Comparison of ENCODE assay signal across 9 mouse cellular contexts in the genomic region with DNA sequence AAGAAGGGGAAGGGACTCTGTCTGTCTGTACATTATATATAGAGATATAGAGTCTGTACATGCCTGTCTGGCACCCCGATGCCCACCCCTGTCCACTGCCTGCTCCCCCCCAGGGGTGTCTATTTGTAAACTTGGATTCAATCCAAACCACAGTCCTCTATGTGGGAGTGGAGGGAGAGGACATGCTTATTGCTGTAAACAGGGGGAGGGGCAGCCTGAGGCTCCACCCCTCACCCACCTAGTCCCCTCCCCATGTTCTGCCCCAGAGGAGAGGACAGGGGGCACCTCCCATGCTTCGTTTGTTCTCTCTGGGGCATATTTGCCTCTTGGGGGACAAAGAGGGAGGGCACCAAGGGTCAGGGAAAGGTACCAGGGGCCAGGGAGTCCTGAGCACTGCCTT. TPM values are rescaled to one million over a fixed set of nuclear protein-coding genes. Genes with fewer than 3 reads are reported as not detected.
DNase-seq lines count a peak whose midpoint lies in the region; ATAC-seq and TF ChIP-seq lines count a peak whose summit lies in the region.
"Had no signal": no experiment of that assay in that cellular context is flagged by ENCODE, and none has a peak within 500 bp of the region (broad histone marks: within the 10 kb centered on the region; RNA-seq: fewer than 3 reads in every experiment).

No protein-coding gene starts in this region.

- ATAC-seq in neural tube, embryonic 11.5 days (ENCODE audit: insufficient read depth, low FRiP score, low TSS enrichment), result no peak
- peak; percentile 24 for ATAC-seq in lung, embryonic 16.5 days (ENCODE audit: low read depth)
- ATAC-seq in erythroblast, adult 5-6 weeks (replicated peaks; ENCODE audit: low FRiP score, poor library complexity, severe bottlenecking), result no peak

- no peaks in the 10 kb centered on the region for H3K9me3 ChIP-seq in neural tube, embryonic 11.5 days (ENCODE audit: control insufficient read depth, low read length)
- H3K9me3 ChIP-seq in lung, embryonic 16.5 days (ENCODE audit: control insufficient read depth, low read length), result no peaks in the 10 kb centered on the region
- H3K9me3 ChIP-seq: liver, embryonic 15.5 days had no signal

- H3K27ac ChIP-seq in gastrocnemius, adult 2 months, result peak overlapping the region; percentile 38
- no peak overlapping the region for H3K27ac ChIP-seq in neural tube, embryonic 11.5 days (ENCODE audit: low read depth, low read length)
- H3K27ac ChIP-seq in lung, embryonic 16.5 days (ENCODE audit: low read length), result peak overlapping the region; percentile 88
- no peak overlapping the region for H3K27ac ChIP-seq in thymus, adult 2 months (ENCODE audit: control insufficient read depth, insufficient read depth, low read length)
- H3K27ac ChIP-seq: liver, embryonic 15.5 days had no signal

- 50% methylated on average over 2 of the region's 2 CpGs for WGBS in neural tube, embryonic 11.5 days
- WGBS in lung, embryonic 16.5 days, result 11% methylated on average over 2 of the region's 2 CpGs
- WGBS in thymus, adult 2 months, result 63% methylated on average over 2 of the region's 2 CpGs

- no peak overlapping the region for H3K9ac ChIP-seq in neural tube, embryonic 11.5 days (ENCODE audit: low read length)
- peak overlapping the region; percentile 68 for H3K9ac ChIP-seq in lung, embryonic 16.5 days (ENCODE audit: low read length)
- H3K9ac ChIP-seq: liver, embryonic 15.5 days had no signal

- no peaks in the 10 kb centered on the region for H3K36me3 ChIP-seq in neural tube, embryonic 11.5 days (ENCODE audit: control insufficient read depth, insufficient read depth, low read length)
- H3K36me3 ChIP-seq in lung, embryonic 16.5 days (ENCODE audit: control insufficient read depth, insufficient read depth, low read length), result no peaks in the 10 kb centered on the region
- H3K36me3 ChIP-seq in thymus, adult 2 months (ENCODE audit: control insufficient read depth, insufficient read depth, low read length), result no peaks in the 10 kb centered on the region
- H3K36me3 ChIP-seq: liver, embryonic 15.5 days had no signal

- H3K27me3 ChIP-seq in neural tube, embryonic 11.5 days (ENCODE audit: control insufficient read depth, insufficient read depth, low read length), result peaks cover 32% of the 10 kb centered on the region
- H3K27me3 ChIP-seq in lung, embryonic 16.5 days (ENCODE audit: control insufficient read depth, insufficient read depth, low read depth, low read length), result peaks cover 20% of the 10 kb centered on the region
- peaks cover 20% of the 10 kb centered on the region for H3K27me3 ChIP-seq in thymus, adult 2 months (ENCODE audit: control insufficient read depth, insufficient read depth, low read length)

- no peak for DNase-seq in gastrocnemius, adult 2 months
- no peak for DNase-seq in gastrocnemius, adult 18-20 months (ENCODE audit: low spot score)
- DNase-seq in neural tube, embryonic 11.5 days (ENCODE audit: low spot score), result no peak
- no peak for DNase-seq in neural tube, embryonic 10.5 days (ENCODE audit: extremely low spot score, low spot score)
- DNase-seq in layer of hippocampus, adult 18-20 months (ENCODE audit: low spot score in 2 of 2), result no peak
- no peak for DNase-seq in thymus, adult 2 months

- no peak overlapping the region for H3K4me3 ChIP-seq in gastrocnemius, adult 2 months
- no peak overlapping the region for H3K4me3 ChIP-seq in neural tube, embryonic 11.5 days (ENCODE audit: low read depth, low read length)
- H3K4me3 ChIP-seq in lung, embryonic 16.5 days (ENCODE audit: low read length), result peak overlapping the region; percentile 49
- no peak overlapping the region for H3K4me3 ChIP-seq in thymus, adult 2 months (ENCODE audit: control insufficient read depth, insufficient read depth, low read length)

- peak overlapping the region; percentile 48; the same call in 1 of the 2 replicates for H3K4me2 ChIP-seq in neural tube, embryonic 11.5 days (ENCODE audit: low read depth)
- peak overlapping the region; percentile 77 for H3K4me2 ChIP-seq in lung, embryonic 16.5 days (ENCODE audit: low read depth, low read length)

- TF ChIP-seq POLR2A in thymus, adult 2 months (IDR thresholded peaks at IDR 0.05; ENCODE audit: control insufficient read depth, extremely low read depth, insufficient read depth, low read length, poor library complexity), result no peak

- intact Hi-C loops in gastrocnemius, adult 2 months (cut with DNase I), result no loop called here

- TF ChIP-seq CTCF in gastrocnemius, adult 2 months (IDR thresholded peaks at IDR 0.05), result no peak
- no peak for TF ChIP-seq CTCF in thymus, adult 2 months (IDR thresholded peaks at IDR 0.05; ENCODE audit: borderline replicate concordance, control insufficient read depth, extremely low read depth, insufficient read depth, low read length, poor library complexity)

- H3K4me1 ChIP-seq in neural tube, embryonic 11.5 days (ENCODE audit: control insufficient read depth, insufficient read depth, low read length), result peaks cover 29% of the 10 kb centered on the region
- H3K4me1 ChIP-seq in lung, embryonic 16.5 days (replicated peaks; ENCODE audit: control insufficient read depth, insufficient read depth, low read length), result peaks cover 24% of the 10 kb centered on the region
- peaks cover 17% of the 10 kb centered on the region for H3K4me1 ChIP-seq in thymus, adult 2 months (replicated peaks; ENCODE audit: control insufficient read depth, insufficient read depth, low read length)

RNA-seq across cellular contexts. Expression of a gene that starts 8.0 kb away (rescaled TPM):
- not detected for total RNA-seq in gastrocnemius, adult 2 months (2021)
- not detected for total RNA-seq in gastrocnemius, adult 18-20 months (2021)
- 32.7 and 36.5 TPM in 2 replicates for polyA plus RNA-seq in neural tube, embryonic 11.5 days (2014; fragmentation: Nextera tagmentation; extraction: Ambion mirVana)
- 7.1 and 7.5 TPM in 2 replicates for polyA plus RNA-seq in lung, embryonic 16.5 days (2015; fragmentation: Nextera tagmentation; extraction: Ambion mirVana)
- not detected in 2 replicates for total RNA-seq in erythroblast, adult 5-6 weeks (2015; ENCODE audit: low replicate concordance)
- not detected in 2 replicates for total RNA-seq in erythroblast, adult 5-6 weeks (2017; ENCODE audit: low replicate concordance)
- total RNA-seq in layer of hippocampus, adult 18-20 months (2021), result 10 to 100 TPM; 78.2 to 80.1 TPM
- 3.7 and 4.2 TPM in 2 replicates for polyA plus RNA-seq in thymus, adult 2 months (2012; rRNA removed)

RNA-seq across cellular contexts. Expression of a gene that starts 23.0 kb away (rescaled TPM):
- under 1 TPM; 0.15 to 0.20 TPM for total RNA-seq in gastrocnemius, adult 2 months (2021)
- total RNA-seq in gastrocnemius, adult 18-20 months (2021), result not detected
- 20.5 and 21.6 TPM in 2 replicates for polyA plus RNA-seq in neural tube, embryonic 11.5 days (2014; fragmentation: Nextera tagmentation; extraction: Ambion mirVana)
- polyA plus RNA-seq in lung, embryonic 16.5 days (2015; fragmentation: Nextera tagmentation; extraction: Ambion mirVana), result 19.8 and 24.7 TPM in 2 replicates
- total RNA-seq in erythroblast, adult 5-6 weeks (2015; ENCODE audit: low replicate concordance), result not detected in 2 replicates
- total RNA-seq in erythroblast, adult 5-6 weeks (2017; ENCODE audit: low replicate concordance), result not detected in 2 replicates
- under 1 TPM; 0.53 to 0.77 TPM for total RNA-seq in layer of hippocampus, adult 18-20 months (2021)
- 12.5 TPM in 2 replicates for polyA plus RNA-seq in thymus, adult 2 months (2012; rRNA removed)

RNA-seq across cellular contexts. Expression of a gene that starts 33.8 kb away (rescaled TPM):
- total RNA-seq in gastrocnemius, adult 2 months (2021), result 10 to 100 TPM in 1 of 2 experiments, 1 to 10 TPM in 1; 7.9 to 13.1 TPM
- total RNA-seq in gastrocnemius, adult 18-20 months (2021), result 10 to 100 TPM in 1 of 2 experiments, 1 to 10 TPM in 1; 5.7 to 18.8 TPM
- polyA plus RNA-seq in neural tube, embryonic 11.5 days (2014; fragmentation: Nextera tagmentation; extraction: Ambion mirVana), result 13.7 and 15.9 TPM in 2 replicates
- 97.2 and 104 TPM in 2 replicates for polyA plus RNA-seq in lung, embryonic 16.5 days (2015; fragmentation: Nextera tagmentation; extraction: Ambion mirVana)
- not detected in 2 replicates for total RNA-seq in erythroblast, adult 5-6 weeks (2015; ENCODE audit: low replicate concordance)
- total RNA-seq in erythroblast, adult 5-6 weeks (2017; ENCODE audit: low replicate concordance), result not detected in 2 replicates
- 10 to 100 TPM in 1 of 2 experiments, 1 to 10 TPM in 1; 8.4 to 11.4 TPM for total RNA-seq in layer of hippocampus, adult 18-20 months (2021)
- 6.3 and 9.7 TPM in 2 replicates for polyA plus RNA-seq in thymus, adult 2 months (2012; rRNA removed)

RNA-seq across cellular contexts. Expression of a gene that starts 35.0 kb away (rescaled TPM):
- total RNA-seq in gastrocnemius, adult 2 months (2021), result 10 to 100 TPM; 21.7 to 30.5 TPM
- total RNA-seq in gastrocnemius, adult 18-20 months (2021), result 10 to 100 TPM; 16.9 to 26.1 TPM
- 16.3 and 18.3 TPM in 2 replicates for polyA plus RNA-seq in neural tube, embryonic 11.5 days (2014; fragmentation: Nextera tagmentation; extraction: Ambion mirVana)
- 75.1 and 76.0 TPM in 2 replicates for polyA plus RNA-seq in lung, embryonic 16.5 days (2015; fragmentation: Nextera tagmentation; extraction: Ambion mirVana)
- total RNA-seq in erythroblast, adult 5-6 weeks (2015; ENCODE audit: low replicate concordance), result 25.3 and 34.2 TPM in 2 replicates
- 5.0 and 14.1 TPM in 2 replicates for total RNA-seq in erythroblast, adult 5-6 weeks (2017; ENCODE audit: low replicate concordance)
- total RNA-seq in layer of hippocampus, adult 18-20 months (2021), result 100 to 1,000 TPM; 120 to 126 TPM
- polyA plus RNA-seq in thymus, adult 2 months (2012; rRNA removed), result 38.7 and 49.6 TPM in 2 replicates

RNA-seq across cellular contexts. Expression of a gene that starts 44.4 kb away (rescaled TPM):
- 1 to 10 TPM; 8.9 to 9.7 TPM for total RNA-seq in gastrocnemius, adult 2 months (2021)
- 1 to 10 TPM; 7.0 to 8.9 TPM for total RNA-seq in gastrocnemius, adult 18-20 months (2021)
- polyA plus RNA-seq in neural tube, embryonic 11.5 days (2014; fragmentation: Nextera tagmentation; extraction: Ambion mirVana), result 33.8 and 37.6 TPM in 2 replicates
- 65.7 and 66.7 TPM in 2 replicates for polyA plus RNA-seq in lung, embryonic 16.5 days (2015; fragmentation: Nextera tagmentation; extraction: Ambion mirVana)
- total RNA-seq in erythroblast, adult 5-6 weeks (2015; ENCODE audit: low replicate concordance), result 8.8 and 12.9 TPM in 2 replicates
- total RNA-seq in erythroblast, adult 5-6 weeks (2017; ENCODE audit: low replicate concordance), result 10.9 and 11.5 TPM in 2 replicates
- total RNA-seq in layer of hippocampus, adult 18-20 months (2021), result 10 to 100 TPM; 43.7 to 52.2 TPM
- polyA plus RNA-seq in thymus, adult 2 months (2012; rRNA removed), result 196 and 251 TPM in 2 replicates

Comparison
In these comparisons a context has a peak if more than half of its experiments do, and no peak if none do; other contexts are left out.
1. H3K27ac ChIP-seq: peak in gastrocnemius, adult 2 months (single experiment) and lung, embryonic 16.5 days (single experiment); none in neural tube, embryonic 11.5 days (single experiment) and thymus, adult 2 months (single experiment).
2. RNA of a gene that starts 8.0 kb away (total RNA-seq): 78.2 to 80.1 TPM in layer of hippocampus, adult 18-20 months; not detected in gastrocnemius, adult 18-20 months, not detected in gastrocnemius, adult 2 months and not detected in erythroblast, adult 5-6 weeks; every median in the first group is over 10 times any median in the second.
3. RNA of a gene that starts 33.8 kb away (total RNA-seq): 5.7 to 18.8 TPM in gastrocnemius, adult 18-20 months, 7.9 to 13.1 TPM in gastrocnemius, adult 2 months and 8.4 to 11.4 TPM in layer of hippocampus, adult 18-20 months; not detected in erythroblast, adult 5-6 weeks; every median in the first group is over 4 times any median in the second.